Mouse (Mus musculus): ENCODE data around the gene Plvap. TPM values are rescaled to one million over a fixed set of nuclear protein-coding genes. Genes with fewer than 3 reads are reported as not detected.

Gene Plvap
- total and polyA plus RNA-seq, 2 experiments from 2014 or later, result 8.0 to 15.3 TPM

DNA sequence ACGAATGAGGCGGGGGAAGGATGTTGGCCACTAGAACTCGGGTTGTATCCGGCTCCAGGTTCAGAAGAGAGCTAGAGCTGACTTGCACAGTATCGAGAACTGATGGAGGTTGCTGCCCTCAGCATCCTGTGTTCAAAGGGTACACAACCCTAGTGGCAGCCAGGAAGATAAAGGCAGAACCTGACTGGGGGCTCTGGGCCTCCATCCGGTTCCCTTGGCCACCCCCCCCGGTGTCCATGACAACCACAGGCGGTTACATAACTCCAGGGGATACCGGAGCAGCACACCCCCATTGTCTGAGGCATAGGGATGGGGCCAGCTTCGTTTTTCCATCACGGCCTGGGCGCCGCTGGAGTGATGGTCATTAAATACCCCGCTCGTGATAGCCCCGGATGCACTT, 48.8 kb downstream of the Plvap start:
- no peaks in the 10 kb centered on the region for H3K9me3 ChIP-seq (ENCODE audit: low read length)
- peaks cover 21% of the 10 kb centered on the region for H3K36me3 ChIP-seq (ENCODE audit: insufficient read depth, low read length)
- H3K27me3 ChIP-seq (ENCODE audit: insufficient read depth, low read length), result no peaks in the 10 kb centered on the region
- TF ChIP-seq CTCF (IDR thresholded peaks at IDR 0.05; ENCODE audit: low read depth), result peak; percentile 8; the same call in 1 of the 2 replicates
- H3K4me2 ChIP-seq (ENCODE audit: low read depth, low read length), result peak overlapping the region; percentile 61
- DNase-seq (ENCODE audit: low spot score) (peak; percentile 51), ATAC-seq (no peak)
- 2% methylated on average over 16 of the region's 16 CpGs for WGBS
- H3K4me1 ChIP-seq (ENCODE audit: insufficient read depth, low read length), result peaks cover 10% of the 10 kb centered on the region; the same call in 1 of the 2 replicates
- H3K4me3 ChIP-seq (ENCODE audit: low read length), result peak overlapping the region; percentile 88
- H3K9ac ChIP-seq (replicated peaks; ENCODE audit: low read length), result peak overlapping the region; percentile 89
- peak overlapping the region; percentile 92 for H3K27ac ChIP-seq

DNA sequence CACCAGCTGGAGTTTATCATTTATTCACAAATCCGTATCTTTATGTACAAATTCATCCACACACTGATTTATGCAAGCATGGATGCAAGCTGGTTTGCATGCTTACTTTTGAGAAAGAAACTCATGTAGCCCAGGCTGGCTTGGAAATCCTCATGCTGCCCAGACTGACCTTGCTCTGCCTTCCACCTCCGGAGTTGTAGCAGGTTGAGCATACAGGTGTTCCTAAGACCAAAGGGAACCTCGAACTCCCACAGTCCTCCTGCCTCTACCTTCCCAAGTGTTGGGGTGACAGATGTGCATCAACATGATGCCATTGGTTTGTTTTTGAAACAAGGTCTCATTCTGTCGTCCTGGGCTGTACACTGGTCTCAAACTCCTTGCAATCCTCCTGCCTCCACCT, 49.4 kb downstream of the Plvap start:
- ATAC-seq, result no peak
- peak overlapping the region; percentile 61 for H3K4me2 ChIP-seq (ENCODE audit: low read depth, low read length)
- H3K27me3 ChIP-seq (ENCODE audit: insufficient read depth, low read length), result no peaks in the 10 kb centered on the region
- no peak for DNase-seq (ENCODE audit: low spot score)
- peaks cover 23% of the 10 kb centered on the region for H3K36me3 ChIP-seq (ENCODE audit: insufficient read depth, low read length)
- H3K4me1 ChIP-seq (ENCODE audit: insufficient read depth, low read length), result peaks cover 10% of the 10 kb centered on the region; the same call in 1 of the 2 replicates
- peak overlapping the region; percentile 88 for H3K4me3 ChIP-seq (ENCODE audit: low read length)
- WGBS, result 79% methylated on average over 4 of the region's 4 CpGs
- H3K9me3 ChIP-seq (ENCODE audit: low read length), result no peaks in the 10 kb centered on the region
- peak overlapping the region; percentile 89 for H3K9ac ChIP-seq (replicated peaks; ENCODE audit: low read length)
- peak overlapping the region; percentile 92; the same call in 1 of the 2 replicates for H3K27ac ChIP-seq
- TF ChIP-seq CTCF (IDR thresholded peaks at IDR 0.05; ENCODE audit: low read depth), result no peak

DNA sequence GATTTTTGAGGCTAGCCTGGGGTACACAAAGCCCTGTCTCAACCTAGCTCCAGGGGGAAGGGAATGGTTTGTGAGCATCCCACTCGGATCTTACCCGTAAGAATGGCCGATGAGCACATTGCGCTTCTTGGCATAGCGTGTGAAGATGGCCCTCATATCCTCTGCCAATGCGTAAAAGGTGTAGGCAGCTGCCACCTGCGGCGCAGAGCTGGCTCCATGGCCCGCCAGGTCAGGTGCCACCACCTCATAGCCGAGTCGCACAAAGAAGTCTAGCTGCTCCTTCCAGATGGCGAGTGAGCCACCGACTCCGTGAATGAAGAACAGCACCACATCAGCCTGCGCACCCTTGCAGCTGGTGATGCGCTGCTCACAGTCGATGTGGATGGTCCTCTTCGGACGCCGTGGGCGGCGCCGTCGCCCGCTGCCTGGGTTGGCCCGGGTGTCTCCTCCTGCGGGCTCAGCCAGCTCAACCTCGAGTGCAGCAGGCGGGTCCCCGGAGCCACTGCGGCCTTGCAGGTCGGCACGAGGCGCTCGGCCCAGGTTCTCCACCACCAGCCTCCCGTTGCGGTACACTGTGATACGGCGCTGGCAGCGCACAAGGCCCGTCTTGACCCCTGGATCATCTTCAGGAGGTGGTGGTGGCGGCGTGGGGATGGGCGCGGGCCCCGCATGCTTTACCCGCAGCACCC, 50.3 kb downstream of the Plvap start:
- no peak for TF ChIP-seq CTCF (IDR thresholded peaks at IDR 0.05; ENCODE audit: low read depth)
- Histone ChIP-seq H3K27ac (no peak overlapping the region), H3K36me3 (ENCODE audit: insufficient read depth, low read length) (peaks cover 31% of the 10 kb centered on the region), H3K9me3 (ENCODE audit: low read length) (no peaks in the 10 kb centered on the region), H3K4me3 (ENCODE audit: low read length) (no peak overlapping the region), H3K4me1 (ENCODE audit: insufficient read depth, low read length) (peaks cover 10% of the 10 kb centered on the region; the same call in 1 of the 2 replicates), H3K27me3 (ENCODE audit: insufficient read depth, low read length) (no peaks in the 10 kb centered on the region), H3K9ac (replicated peaks; ENCODE audit: low read length) (no peak overlapping the region), H3K4me2 (ENCODE audit: low read depth, low read length) (peak overlapping the region; percentile 61; the same call in 1 of the 2 replicates)
- ATAC-seq (no peak), DNase-seq (ENCODE audit: low spot score) (no peak)
- 89% methylated on average over 44 of the region's 47 CpGs for WGBS

DNA sequence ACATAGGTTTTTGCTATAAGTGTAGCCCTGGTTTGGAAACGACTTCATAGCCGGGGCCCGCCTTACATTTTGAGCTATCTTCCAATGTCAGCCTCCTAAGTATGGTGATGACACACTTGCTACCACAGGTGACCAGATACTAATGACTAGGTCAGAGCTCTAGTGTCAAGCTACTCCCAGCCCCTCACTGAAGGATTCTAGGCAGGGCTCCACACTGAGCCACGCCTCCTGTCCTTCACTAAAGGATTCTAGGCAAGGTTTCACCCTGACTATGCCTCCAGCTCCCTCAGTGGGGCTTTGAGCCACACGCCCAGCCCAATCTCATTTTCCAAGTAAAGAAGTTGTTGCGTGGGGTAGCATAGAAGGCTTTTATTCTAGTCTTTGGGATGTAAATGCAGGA, 50.8 kb downstream of the Plvap start:
- DNase-seq (ENCODE audit: low spot score), result no peak
- peaks cover 32% of the 10 kb centered on the region for H3K36me3 ChIP-seq (ENCODE audit: insufficient read depth, low read length)
- no peak for TF ChIP-seq CTCF (IDR thresholded peaks at IDR 0.05; ENCODE audit: low read depth)

DNA sequence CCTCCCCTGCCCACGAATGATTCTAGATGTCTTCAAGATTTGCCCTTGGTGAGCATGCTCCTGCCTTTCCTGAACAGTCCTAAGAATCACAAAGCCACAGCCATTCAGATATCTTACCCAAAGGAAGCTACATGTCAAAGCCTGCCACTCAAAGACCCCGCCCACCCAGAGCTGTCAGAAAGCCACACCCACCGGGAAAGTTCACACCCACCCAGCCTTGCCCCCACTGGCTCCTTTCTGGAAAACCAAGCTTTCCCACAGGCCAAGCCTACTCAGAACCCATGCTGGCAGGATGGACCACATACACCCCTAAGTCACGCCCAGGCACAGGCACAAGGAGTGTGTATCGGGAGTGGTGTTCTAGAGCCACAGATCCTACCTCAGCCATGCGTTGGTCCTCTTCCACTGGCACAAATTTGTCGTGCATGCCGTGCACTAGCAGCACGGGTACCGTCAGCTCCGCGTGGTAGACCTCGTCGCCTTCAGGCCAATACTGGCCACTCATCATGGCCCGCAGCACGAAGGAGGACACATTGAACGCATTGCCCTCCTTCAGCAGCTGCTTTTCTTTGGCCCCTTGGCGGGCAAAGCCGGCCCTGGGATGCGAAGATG, 53.8 kb downstream of the Plvap start:
- 85% methylated on average over 20 of the region's 20 CpGs for WGBS
- ATAC-seq, result no peak
- no peak for TF ChIP-seq CTCF (IDR thresholded peaks at IDR 0.05; ENCODE audit: low read depth)
- Histone ChIP-seq H3K36me3 (ENCODE audit: insufficient read depth, low read length) (peaks cover 32% of the 10 kb centered on the region), H3K4me2 (ENCODE audit: low read depth, low read length) (no peak overlapping the region), H3K9ac (replicated peaks; ENCODE audit: low read length) (no peak overlapping the region), H3K27ac (no peak overlapping the region), H3K4me3 (ENCODE audit: low read length) (no peak overlapping the region), H3K9me3 (ENCODE audit: low read length) (no peaks in the 10 kb centered on the region), H3K4me1 (ENCODE audit: insufficient read depth, low read length) (peaks cover 4% of the 10 kb centered on the region; the same call in 1 of the 2 replicates), H3K27me3 (ENCODE audit: insufficient read depth, low read length) (no peaks in the 10 kb centered on the region)
- DNase-seq (ENCODE audit: low spot score), result no peak

More for the DNA sequence above, 50.8 kb downstream of the Plvap start:
- H3K27me3 ChIP-seq (ENCODE audit: insufficient read depth, low read length), result no peaks in the 10 kb centered on the region
- no peak overlapping the region for H3K4me2 ChIP-seq (ENCODE audit: low read depth, low read length)
- peaks cover 10% of the 10 kb centered on the region; the same call in 1 of the 2 replicates for H3K4me1 ChIP-seq (ENCODE audit: insufficient read depth, low read length)
- no peak for ATAC-seq
- WGBS, result 96% methylated on average over 6 of the region's 6 CpGs
- H3K9ac ChIP-seq (replicated peaks; ENCODE audit: low read length), result no peak overlapping the region
- no peaks in the 10 kb centered on the region for H3K9me3 ChIP-seq (ENCODE audit: low read length)
- H3K4me3 ChIP-seq (ENCODE audit: low read length), result no peak overlapping the region
- no peak overlapping the region for H3K27ac ChIP-seq

DNA sequence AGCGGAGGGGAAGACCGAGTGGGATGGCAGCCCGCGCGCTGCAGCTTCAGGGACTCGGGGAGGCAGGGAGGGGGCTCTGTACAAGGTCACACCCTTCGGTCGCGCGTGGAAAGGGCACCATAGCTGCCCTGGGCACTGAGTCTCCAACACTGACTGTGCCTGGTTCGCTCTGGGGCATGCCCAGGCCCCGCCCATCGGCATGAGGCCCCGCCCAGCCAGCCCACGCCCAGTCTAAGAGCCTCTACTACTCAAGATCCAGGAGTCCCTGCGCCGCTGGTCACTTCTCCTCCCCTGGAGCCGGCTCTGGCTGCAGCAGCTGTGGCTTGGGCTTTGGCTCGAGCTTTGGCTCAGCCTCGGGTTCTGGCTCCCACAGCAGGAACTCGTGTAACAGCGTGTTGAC, 54.6 kb downstream of the Plvap start:
- no peak overlapping the region for H3K9ac ChIP-seq (replicated peaks; ENCODE audit: low read length)
- no peaks in the 10 kb centered on the region for H3K27me3 ChIP-seq (ENCODE audit: insufficient read depth, low read length)
- H3K4me2 ChIP-seq (ENCODE audit: low read depth, low read length), result no peak overlapping the region
- no peak for ATAC-seq
- DNase-seq (ENCODE audit: low spot score), result no peak
- 48% methylated on average over 22 of the region's 22 CpGs for WGBS
- H3K9me3 ChIP-seq (ENCODE audit: low read length), result no peaks in the 10 kb centered on the region
- H3K27ac ChIP-seq, result no peak overlapping the region
- 0 out of 2 replicates have a peak, but pooled peaks cover 4% of the 10 kb centered on the region for H3K4me1 ChIP-seq (ENCODE audit: insufficient read depth, low read length)
- no peak for TF ChIP-seq CTCF (IDR thresholded peaks at IDR 0.05; ENCODE audit: low read depth)
- H3K36me3 ChIP-seq (ENCODE audit: insufficient read depth, low read length), result peaks cover 32% of the 10 kb centered on the region
- H3K4me3 ChIP-seq (ENCODE audit: low read length), result no peak overlapping the region

DNA sequence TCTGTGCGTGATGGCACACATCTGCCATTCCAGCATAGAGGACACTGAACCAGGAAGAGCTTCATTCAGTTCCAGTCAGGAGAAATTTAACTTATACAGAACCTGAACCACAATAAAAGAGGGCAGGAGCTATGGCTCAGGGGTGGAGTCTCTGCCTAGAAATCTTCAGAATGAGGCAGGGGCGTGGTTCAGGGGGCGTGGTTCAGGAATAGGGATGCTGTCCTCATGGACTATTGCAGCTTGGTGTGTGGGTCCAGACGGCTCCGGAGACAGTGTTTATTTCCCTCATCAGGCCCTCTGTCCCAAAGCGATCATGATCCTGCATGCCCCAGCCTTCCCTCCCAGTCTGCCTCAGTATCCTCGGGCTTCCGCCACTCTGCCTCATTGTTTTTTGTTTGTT, 56.9 kb downstream of the Plvap start:
- Histone ChIP-seq H3K4me2 (ENCODE audit: low read depth, low read length) (no peak overlapping the region), H3K4me1 (ENCODE audit: insufficient read depth, low read length) (no peaks in the 10 kb centered on the region), H3K36me3 (ENCODE audit: insufficient read depth, low read length) (peaks cover 23% of the 10 kb centered on the region; the same call in 1 of the 2 replicates), H3K27ac (no peak overlapping the region), H3K9me3 (ENCODE audit: low read length) (no peaks in the 10 kb centered on the region), H3K9ac (replicated peaks; ENCODE audit: low read length) (no peak overlapping the region), H3K27me3 (ENCODE audit: insufficient read depth, low read length) (no peaks in the 10 kb centered on the region), H3K4me3 (ENCODE audit: low read length) (no peak overlapping the region)
- DNase-seq (ENCODE audit: low spot score), result no peak
- TF ChIP-seq CTCF (IDR thresholded peaks at IDR 0.05; ENCODE audit: low read depth), result no peak
- no peak for ATAC-seq
- WGBS, result 79% methylated on average over 8 of the region's 8 CpGs
